Mouse (Mus musculus) right cerebral cortex, postnatal 14 days (tissue): ENCODE measurements around the gene 1700086D15Rik.

Experiments used
- DNase-seq: peaks from one replicate; pipeline ENCODE4 v3.0.0; 2022

Gene 1700086D15Rik

GRCm38 (mm10) chr11:65133661-65134060 is 26.0 kb downstream of the 1700086D15Rik start:
- no peak for DNase-seq

DNA sequence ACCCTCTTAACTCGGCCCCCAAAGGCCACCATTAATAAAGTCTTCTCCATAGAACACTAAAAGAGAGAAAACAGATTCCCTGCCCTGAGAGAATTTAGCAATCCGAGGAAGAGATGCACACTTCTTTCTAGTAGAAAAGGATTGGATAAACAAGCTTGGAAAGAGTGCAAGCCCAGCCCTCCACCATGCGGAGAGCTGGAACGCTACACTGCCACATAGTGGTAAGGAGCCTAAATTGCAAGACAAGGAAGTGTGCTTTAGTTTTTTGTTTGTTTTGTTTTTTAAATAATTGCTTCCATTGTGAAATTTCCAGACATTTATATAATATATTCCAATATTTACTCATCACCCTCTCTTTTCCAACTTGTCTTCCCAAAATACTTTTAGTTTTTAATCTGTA is 30.6 kb downstream of the 1700086D15Rik start:
- no peak for DNase-seq

DNA sequence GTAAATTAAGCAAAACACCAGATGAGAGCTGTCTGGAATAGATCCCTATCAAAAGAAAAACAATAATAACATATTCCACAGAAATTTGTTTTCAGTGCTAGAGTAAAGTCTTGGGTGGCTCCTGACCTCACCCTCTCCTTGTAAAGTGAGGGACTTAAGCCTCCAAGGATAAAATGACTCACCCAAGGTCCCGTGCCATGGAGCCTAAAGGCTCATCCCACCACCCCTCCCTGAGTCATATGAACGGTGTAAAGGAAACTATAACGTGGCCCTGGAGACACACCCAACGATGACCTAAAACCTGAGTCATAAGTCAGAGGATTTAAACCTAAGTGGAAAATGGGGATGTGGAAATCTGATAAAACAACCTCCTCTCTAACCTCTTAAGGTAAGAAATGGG is 31.0 kb downstream of the 1700086D15Rik start:
- DNase-seq, result no peak

DNA sequence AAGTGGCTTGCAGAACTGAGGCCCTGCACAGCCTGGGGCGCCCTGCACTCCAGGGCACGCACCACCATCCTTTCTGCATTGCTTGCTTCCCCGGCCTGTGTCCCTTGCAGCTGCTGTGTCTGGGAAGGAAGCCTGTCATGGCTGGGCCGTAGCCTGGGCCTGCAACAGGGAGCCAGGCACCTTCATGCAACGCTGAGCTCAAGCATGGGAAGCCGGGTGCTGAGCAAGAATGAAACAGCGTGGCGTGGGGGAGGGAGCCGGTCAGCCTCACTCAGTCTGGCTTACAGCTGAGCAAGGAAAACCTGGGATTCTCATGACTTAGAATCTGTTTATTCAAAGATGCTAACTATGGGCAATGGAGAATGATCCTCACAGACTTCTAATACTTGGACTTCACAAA is 33.1 kb downstream of the 1700086D15Rik start:
- peak; percentile 62 for DNase-seq

- peak; percentile 48 for DNase-seq
These were observed 34.7 kb downstream of the 1700086D15Rik start for GRCm38 (mm10) chr11:65124913-65125418.

DNA sequence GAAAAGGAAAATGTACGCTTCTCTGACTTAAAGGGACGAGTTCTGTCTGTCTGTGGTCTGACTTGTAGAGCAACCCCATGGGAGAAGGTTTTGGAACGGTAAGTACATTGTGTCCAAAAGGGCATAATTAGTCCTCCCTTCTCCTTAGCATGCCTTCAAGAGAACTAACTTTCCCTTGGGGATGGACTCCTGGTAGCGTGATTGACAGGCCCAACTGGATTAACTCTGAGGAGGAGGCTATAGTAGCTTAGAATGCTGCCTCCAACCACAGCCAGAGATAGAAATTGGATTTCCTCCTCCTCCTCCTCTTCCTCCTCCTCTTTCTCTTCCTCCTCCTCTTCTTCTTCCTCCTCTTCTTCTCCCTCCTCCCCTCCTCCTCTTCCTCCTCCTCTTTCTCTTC is 39.4 kb downstream of the 1700086D15Rik start:
- DNase-seq, result no peak

DNA sequence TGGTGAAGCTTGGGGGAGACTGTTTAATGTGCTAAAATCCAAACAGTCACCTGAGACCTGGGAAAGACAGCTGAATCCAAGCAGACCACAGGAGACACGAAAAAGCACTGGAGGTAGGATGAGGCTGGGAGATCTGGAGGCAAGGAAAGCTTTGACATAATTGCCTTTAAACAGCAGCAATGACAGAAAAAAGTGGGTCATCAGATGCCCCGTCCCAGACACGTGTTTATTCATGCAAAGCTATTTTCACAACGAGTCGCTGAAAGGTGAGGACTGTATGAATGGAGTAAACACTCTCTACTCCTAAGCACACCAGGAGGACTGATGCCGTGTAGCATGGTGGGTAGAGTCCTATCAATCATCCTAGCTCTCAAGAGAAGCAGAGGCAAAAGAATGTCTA is 43.9 kb downstream of the 1700086D15Rik start:
- no peak for DNase-seq

GRCm38 (mm10) chr11:65112086-65112485 is 47.6 kb downstream of the 1700086D15Rik start:
- DNase-seq, result no peak

DNA sequence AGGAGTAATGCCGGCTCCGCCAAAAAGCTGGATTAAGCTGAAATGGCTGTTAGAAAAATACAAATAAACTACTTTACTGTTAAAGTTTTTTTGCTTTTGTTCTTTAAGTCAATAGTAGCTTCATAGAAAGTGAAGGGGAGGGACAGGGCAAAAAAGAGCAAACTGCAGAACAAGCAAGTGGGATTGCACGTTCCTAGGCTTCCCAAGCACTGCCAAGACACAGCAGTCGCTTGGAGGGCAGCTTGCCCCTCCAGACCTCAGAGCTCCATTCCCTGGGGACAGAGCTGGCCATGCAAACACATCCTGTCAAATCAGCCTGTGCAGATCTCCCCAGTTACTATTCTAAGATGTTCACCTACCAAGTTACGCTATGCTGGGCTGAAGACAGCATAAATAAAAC is 48.0 kb downstream of the 1700086D15Rik start:
- no peak for DNase-seq

DNA sequence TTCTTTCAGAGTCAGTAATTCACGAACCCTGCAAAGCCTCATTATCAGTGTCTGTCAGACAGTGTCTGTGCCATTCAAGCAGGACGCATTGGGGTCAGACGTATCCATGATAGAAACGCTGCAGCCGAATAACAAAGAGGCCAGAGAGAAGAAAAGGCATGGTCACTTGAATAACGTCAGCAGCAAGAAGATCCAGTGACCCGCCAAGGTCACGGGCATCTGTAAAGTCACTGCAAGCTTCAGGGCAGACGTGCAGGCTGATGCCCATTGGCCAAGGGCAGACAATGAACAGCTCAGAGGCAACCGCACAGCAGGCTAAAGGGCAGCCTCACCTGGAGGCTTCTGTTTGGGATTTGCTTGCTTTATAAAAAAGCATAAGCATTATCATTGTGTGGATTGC is 49.6 kb downstream of the 1700086D15Rik start:
- DNase-seq, result no peak

DNA sequence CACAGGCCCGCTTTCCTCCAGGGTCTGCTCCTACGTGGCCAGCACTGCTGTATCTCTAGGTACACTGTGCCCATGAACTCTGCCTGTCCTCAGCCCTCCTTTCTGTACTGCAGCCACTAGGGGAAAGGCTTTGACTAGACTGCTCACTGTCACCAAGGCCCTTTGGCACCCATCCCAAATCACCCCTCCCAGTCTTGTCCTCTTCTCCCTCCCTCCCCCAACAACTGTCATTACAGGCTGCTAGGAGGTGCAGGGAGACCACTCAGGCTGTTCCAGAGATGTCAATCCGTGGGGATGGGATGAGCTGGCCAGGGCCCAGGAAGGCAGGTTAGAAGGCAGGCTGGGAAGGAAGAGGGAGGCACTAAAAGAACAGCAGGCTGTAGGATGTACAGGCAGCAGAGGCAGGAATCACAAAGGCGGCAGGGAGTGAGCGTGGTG is 51.9 kb downstream of the 1700086D15Rik start:
- DNase-seq, result no peak

DNA sequence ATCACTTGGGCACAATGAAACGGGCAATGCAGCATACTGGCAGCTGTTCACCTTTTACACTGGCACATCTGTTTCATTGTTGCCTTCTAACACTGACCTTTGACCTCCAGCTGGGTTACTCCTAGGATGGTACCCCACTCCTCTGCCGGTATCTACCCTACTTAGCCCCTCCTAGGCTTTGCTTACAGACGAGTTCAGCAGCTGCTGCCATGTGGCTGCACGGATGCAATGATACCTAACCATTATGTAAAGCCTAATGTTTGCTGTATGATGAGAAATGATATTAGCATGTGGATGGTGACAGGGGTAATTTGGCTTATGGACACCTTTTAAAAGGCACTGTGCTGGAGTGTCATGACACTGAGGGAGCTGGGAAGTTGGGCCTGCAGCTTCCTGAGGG is 52.5 kb downstream of the 1700086D15Rik start:
- no peak for DNase-seq

DNA sequence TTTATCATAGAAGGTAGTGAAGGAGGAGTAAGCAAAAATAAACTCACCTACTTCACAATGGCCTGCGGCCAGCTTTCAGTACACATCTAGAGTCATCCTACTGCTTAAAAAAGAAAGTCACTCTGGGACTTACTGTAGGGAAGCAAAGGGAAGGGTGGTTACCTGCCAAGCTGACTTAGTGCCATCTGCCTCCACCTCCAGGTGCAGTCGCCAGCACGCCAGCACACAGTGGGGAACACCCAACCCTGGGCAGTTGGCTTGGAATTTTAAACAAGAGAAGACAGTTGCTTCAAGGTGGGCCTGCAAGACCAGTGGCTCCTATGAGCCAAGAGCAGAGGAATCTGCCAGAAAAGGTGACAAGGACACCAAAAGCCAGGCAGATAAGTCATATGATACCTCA is 55.6 kb downstream of the 1700086D15Rik start:
- DNase-seq, result no peak
